Mouse (Mus musculus): ENCODE results near the gene Scgb2a2. TPM values are rescaled to one million over a fixed set of nuclear protein-coding genes. Genes with fewer than 3 reads are reported as not detected.

The Scgb2a2 gene
- polyA plus RNA-seq, 1 experiment from 2014 or later = not detected

Small RNA genes within 50 kb of the gene (microRNA-seq; reads per million reads assigned to microRNA genes)
- not detected for gene Gm22369 (ENCODE audit: borderline number of aligned reads)

Other genes starting within 250 kb of the Scgb2a2 start
- gene Incenp, start 52.0 kb downstream of the Scgb2a2 start, polyA plus RNA-seq (2014; fragmentation: Nextera tagmentation; extraction: Ambion mirVana) = 65.5 and 72.3 TPM in 2 replicates
- 1,690 and 1,712 TPM in 2 replicates for gene Fth1, start 133.0 kb downstream of the Scgb2a2 start, polyA plus RNA-seq (2014; fragmentation: Nextera tagmentation; extraction: Ambion mirVana)
- 1.5 and 2.2 TPM in 2 replicates for gene Best1, start 154.1 kb downstream of the Scgb2a2 start, polyA plus RNA-seq (2014; fragmentation: Nextera tagmentation; extraction: Ambion mirVana)
- gene Rab3il1, start 154.1 kb downstream of the Scgb2a2 start, polyA plus RNA-seq (2014; fragmentation: Nextera tagmentation; extraction: Ambion mirVana) = 48.1 and 54.4 TPM in 2 replicates
- 15.6 and 20.9 TPM in 2 replicates for gene Fads3, start 194.0 kb downstream of the Scgb2a2 start, polyA plus RNA-seq (2014; fragmentation: Nextera tagmentation; extraction: Ambion mirVana)